Mouse (Mus musculus) C2C12 (cell line): ENCODE data around the gene Akap7.

Source experiments
- CTCF ChIP-seq: IDR thresholded peaks from one replicate; pipeline ENCODE4 v1.5.1; 2011; ENCODE audit not compliant: control insufficient read depth, insufficient read depth, insufficient read length
- MYOD1 ChIP-seq: IDR thresholded peaks from one replicate; pipeline ENCODE4 v1.6.1; 2011; ENCODE audit warnings: low read depth; ENCODE audit not compliant: control insufficient read depth, insufficient read length
- USF1 ChIP-seq: IDR thresholded peaks from one replicate; pipeline ENCODE4 v1.6.1; 2011; ENCODE audit warnings: low read depth, mild to moderate bottlenecking, control low read depth, moderate library complexity

DNA sequence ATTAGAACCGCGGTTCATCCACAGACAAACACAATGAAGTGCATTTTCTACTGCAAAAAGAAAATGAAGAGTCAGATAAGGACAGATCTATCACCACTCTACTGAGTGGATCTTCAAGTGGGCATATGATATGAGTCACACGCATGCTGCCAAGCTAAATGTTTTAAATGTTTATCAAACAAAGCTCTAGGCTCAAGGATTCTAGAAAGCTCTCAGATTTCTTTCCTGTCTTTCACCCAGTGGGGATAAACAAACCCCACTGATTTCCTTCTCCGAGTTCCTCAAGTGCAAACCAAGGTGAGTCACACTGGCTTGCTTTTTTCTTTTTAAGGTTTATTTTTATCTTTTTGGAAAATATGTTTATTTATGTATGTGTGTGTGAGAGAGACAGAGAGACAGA is 94.0 kb downstream of the Akap7 start:
- no peak for TF ChIP-seq MYOD1
- TF ChIP-seq USF1: no peak
- no peak for TF ChIP-seq CTCF
